Mouse (Mus musculus): ENCODE data around the gene Plet1. TPM values are rescaled to one million over a fixed set of nuclear protein-coding genes. Genes with fewer than 3 reads are reported as not detected.

Gene Plet1
- polyA plus RNA-seq, 1 experiment from 2014 or later: 0.52 TPM

DNA sequence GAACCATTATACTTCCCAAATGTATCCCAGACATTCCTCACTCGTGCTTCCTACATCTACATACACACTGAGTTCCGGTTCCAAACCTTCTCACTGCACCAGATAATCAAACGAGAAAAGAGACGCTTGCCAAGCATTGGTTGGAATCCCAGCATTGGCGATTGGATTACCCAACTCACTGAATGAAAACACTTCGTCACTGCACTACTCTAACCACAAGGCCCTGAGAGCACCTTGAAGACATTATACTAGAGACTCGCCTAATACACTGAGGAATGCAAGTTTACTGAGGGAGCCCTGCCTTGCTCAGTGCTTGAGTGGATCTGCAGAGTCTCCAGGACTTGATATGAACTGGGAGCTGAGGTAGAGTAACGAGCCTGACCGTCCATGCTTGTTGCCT, 48.1 kb downstream of the Plet1 start:
- 83% methylated on average over 9 of the region's 9 CpGs for WGBS
- no peak for ATAC-seq (ENCODE audit: low FRiP score, low read depth)
- Histone ChIP-seq H3K9me3 (no peaks in the 10 kb centered on the region), H3K4me1 (replicated peaks) (no peaks in the 10 kb centered on the region), H3K4me2 (no peak overlapping the region), H3K9ac (no peak overlapping the region), H3K27ac (replicated peaks) (no peak overlapping the region), H3K4me3 (no peak overlapping the region), H3K27me3 (no peaks in the 10 kb centered on the region), H3K36me3 (no peaks in the 10 kb centered on the region)

DNA sequence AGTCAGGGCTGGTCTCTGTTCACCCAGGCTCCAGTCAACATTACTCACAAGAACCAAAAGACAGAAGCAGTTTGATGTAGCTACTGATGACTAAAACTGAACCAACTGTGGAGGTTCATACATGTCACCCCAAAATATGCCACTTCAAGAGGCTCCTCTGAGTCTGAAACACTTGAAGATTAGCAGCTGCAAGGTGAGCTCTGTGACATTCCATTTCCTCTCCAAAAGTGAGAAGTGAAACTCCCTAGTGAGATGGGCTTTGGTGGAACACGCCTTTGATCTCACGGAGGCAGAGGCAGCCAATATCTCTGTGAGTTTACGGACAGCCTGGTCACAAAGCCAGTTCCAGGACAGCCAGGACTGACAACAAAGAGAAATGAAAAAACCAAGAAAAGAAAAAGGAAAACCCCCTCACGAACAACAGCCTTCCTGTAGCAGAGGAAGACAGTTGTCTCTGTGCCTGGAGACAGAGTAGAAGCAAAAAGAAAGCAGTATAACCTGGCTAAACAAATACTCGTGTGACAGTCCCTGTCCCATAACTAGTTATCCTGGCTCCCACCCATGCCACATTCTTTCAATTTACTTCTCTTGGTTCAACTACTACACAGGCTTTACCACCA, 53.6 kb downstream of the Plet1 start:
- no peaks in the 10 kb centered on the region for H3K9me3 ChIP-seq
- no peaks in the 10 kb centered on the region for H3K4me1 ChIP-seq (replicated peaks)
- no peak overlapping the region for H3K9ac ChIP-seq
- no peak for ATAC-seq (ENCODE audit: low FRiP score, low read depth)
- H3K4me3 ChIP-seq: no peak overlapping the region
- H3K4me2 ChIP-seq: no peak overlapping the region
- H3K27ac ChIP-seq (replicated peaks): no peak overlapping the region
- WGBS: 56% methylated on average over 5 of the region's 5 CpGs
- H3K36me3 ChIP-seq: no peaks in the 10 kb centered on the region
- no peaks in the 10 kb centered on the region for H3K27me3 ChIP-seq

DNA sequence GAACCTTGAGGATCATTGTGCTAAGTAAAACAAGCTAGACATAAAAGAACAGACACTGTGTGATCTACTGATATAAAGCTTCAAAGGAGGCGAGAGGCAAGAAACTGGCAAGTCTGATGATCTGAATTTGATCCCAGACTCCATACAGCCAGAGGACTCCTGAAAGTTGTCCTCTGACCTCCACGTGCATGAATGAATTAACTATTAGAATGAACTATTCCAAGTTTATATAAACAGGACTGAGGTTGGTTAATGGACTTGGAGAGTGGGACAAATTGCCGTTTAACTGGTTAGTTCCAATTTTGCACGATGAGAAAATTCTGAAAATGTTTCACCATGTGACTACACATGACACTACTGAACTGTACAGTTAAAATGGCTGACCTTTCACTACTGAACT, 54.6 kb downstream of the Plet1 start:
- Histone ChIP-seq H3K36me3 (no peaks in the 10 kb centered on the region), H3K4me3 (no peak overlapping the region), H3K9ac (no peak overlapping the region), H3K9me3 (no peaks in the 10 kb centered on the region), H3K27ac (replicated peaks) (no peak overlapping the region), H3K4me2 (no peak overlapping the region), H3K27me3 (no peaks in the 10 kb centered on the region), H3K4me1 (replicated peaks) (no peaks in the 10 kb centered on the region)
- ATAC-seq (ENCODE audit: low FRiP score, low read depth): no peak
- 93% methylated on average over 4 of the region's 4 CpGs for WGBS

DNA sequence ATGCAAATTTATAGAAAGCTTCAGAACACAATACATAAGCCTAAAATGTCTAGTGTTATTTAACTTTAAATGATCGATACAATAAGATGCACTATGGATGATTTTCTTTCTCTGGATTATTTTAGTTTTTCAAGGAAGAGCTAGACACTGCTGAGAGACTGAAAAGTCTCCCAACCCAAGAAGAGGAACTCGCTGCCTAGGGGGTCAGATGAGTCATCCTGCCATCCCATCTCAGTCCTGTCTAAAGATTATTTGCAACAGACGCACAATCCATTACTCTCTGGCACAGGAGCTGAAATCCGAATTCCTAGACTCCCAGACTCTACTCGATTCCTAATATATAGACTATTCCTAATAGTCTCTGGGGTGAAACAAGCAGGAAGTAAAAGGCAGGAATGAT, 57.9 kb downstream of the Plet1 start:
- H3K36me3 ChIP-seq: no peaks in the 10 kb centered on the region
- H3K9ac ChIP-seq: no peak overlapping the region
- H3K9me3 ChIP-seq: no peaks in the 10 kb centered on the region
- H3K4me1 ChIP-seq (replicated peaks): peaks cover 10% of the 10 kb centered on the region
- 89% methylated on average over 5 of the region's 5 CpGs for WGBS
- no peak overlapping the region for H3K4me2 ChIP-seq
- H3K27me3 ChIP-seq: no peaks in the 10 kb centered on the region
- H3K4me3 ChIP-seq: no peak overlapping the region
- no peak overlapping the region for H3K27ac ChIP-seq (replicated peaks)
- no peak for ATAC-seq (ENCODE audit: low FRiP score, low read depth)

DNA sequence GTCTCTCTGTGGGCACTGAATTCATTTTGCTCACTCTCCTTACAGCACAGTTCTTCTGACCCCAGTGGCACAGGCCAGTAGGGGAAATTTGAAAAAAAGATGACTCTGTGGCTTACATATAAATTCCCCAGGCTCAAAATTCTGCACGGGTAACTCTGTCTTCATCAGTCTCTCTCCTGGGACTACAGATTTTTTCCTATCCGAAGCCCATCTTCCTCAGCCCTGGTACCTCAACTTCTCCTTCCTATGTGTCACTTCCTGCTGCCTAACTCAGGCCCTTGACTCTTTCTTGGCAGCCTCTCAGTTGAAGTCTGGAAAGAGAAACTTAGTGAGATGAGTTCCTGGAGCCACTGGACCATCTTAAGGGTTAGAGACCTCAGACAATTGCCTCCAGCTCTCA, 59.2 kb downstream of the Plet1 start:
- Histone ChIP-seq H3K9me3 (no peaks in the 10 kb centered on the region), H3K36me3 (no peaks in the 10 kb centered on the region), H3K9ac (no peak overlapping the region), H3K27ac (replicated peaks) (no peak overlapping the region), H3K4me1 (replicated peaks) (peaks cover 10% of the 10 kb centered on the region), H3K4me2 (no peak overlapping the region), H3K4me3 (no peak overlapping the region), H3K27me3 (no peaks in the 10 kb centered on the region)
- no peak for ATAC-seq (ENCODE audit: low FRiP score, low read depth)
- 86% methylated on average over 2 of the region's 2 CpGs for WGBS

DNA sequence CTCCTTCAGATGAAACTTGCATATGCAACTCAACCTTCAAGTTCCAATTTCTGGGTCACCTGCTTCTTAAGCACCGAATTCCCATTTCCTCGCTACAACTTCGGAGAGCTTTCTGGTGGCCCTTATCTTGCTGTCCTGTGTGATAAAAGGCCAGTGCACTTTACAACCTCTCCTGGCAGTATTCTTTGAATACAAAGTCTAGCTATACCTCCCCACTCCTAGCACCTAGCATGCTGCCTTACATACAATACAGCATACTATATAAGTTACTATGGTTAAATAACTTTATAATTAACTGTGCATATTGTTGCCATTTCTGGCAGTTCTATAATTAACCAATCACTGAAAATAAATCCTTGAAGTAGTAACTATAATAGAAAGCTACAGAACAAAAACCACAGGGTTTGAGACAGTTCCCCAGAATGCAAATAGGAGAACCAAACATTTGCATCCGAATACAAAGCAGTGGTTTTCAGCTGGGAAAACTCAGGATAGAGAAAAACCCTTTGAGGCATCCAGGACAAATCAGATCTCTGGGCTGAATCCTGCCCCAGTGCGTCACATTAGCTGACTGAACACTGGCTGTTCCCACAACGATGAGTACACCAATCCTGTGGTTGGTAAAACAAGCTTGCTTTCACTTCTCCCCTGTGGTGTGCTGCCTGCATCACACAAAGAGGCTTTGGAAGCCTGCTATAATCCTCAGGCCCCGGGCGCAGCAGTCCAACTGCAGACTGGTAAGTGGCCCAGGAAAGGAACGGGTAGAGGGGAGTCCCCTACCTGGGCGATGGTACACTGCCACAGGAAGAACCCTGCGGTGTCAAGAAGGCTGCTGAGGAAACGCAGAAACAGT, 60.1 kb downstream of the Plet1 start, which contains the start of gene Il18:
Gene Il18 (plus strand): TSS at position 587 of the 853 bp plus-strand sequence.
- WGBS: 23% methylated on average over 12 of the region's 12 CpGs
- Histone ChIP-seq H3K27me3 (no peaks in the 10 kb centered on the region), H3K9ac (peak within 1 kb of the TSS; percentile 36), H3K36me3 (no peaks in the 10 kb centered on the region), H3K9me3 (no peaks in the 10 kb centered on the region), H3K4me3 (peak within 1 kb of the TSS; percentile 31), H3K27ac (replicated peaks) (peak within 1 kb of the TSS; percentile 85), H3K4me1 (replicated peaks) (peaks cover 10% of the 10 kb centered on the region), H3K4me2 (peak within 1 kb of the TSS; percentile 52)
- ATAC-seq (ENCODE audit: low FRiP score, low read depth): peak; percentile 87

DNA sequence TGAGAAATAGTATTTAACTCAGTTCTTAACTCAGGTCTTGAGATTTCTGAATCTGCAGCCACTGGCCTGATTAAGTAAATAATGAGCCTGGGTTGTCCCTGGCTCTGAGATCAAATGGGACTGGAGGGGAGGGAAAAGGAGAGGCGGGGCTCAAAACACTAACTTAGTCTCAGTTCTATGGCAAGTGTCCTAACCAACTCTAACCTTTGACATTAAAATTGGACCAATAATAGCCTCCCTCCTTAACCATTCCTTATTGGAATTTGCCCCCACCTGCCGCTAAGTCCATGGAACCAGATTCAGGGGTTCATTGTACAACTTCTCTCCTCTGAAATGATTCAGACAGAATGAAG, 60.7 kb downstream of the Plet1 start, which contains the start of gene Bco2:
Gene Bco2 (minus strand): TSS at position 88 of the 353 bp plus-strand sequence.
- peak within 1 kb of the TSS; percentile 36 for H3K9ac ChIP-seq
- H3K27ac ChIP-seq (replicated peaks): peak within 1 kb of the TSS; percentile 85
- WGBS: 17% methylated on average over 2 of the region's 2 CpGs
- H3K4me1 ChIP-seq (replicated peaks): peaks cover 10% of the 10 kb centered on the region
- no peaks in the 10 kb centered on the region for H3K36me3 ChIP-seq
- no peak for ATAC-seq (ENCODE audit: low FRiP score, low read depth)
- H3K4me2 ChIP-seq: peak within 1 kb of the TSS; percentile 52
- no peaks in the 10 kb centered on the region for H3K27me3 ChIP-seq
- H3K4me3 ChIP-seq: peak within 1 kb of the TSS; percentile 31
- H3K9me3 ChIP-seq: no peaks in the 10 kb centered on the region

Other genes starting within 250 kb of the Plet1 start
- gene Rpl10-ps3, start 149.6 kb upstream of the Plet1 start, polyA plus RNA-seq (2015; fragmentation: Nextera tagmentation; extraction: Ambion mirVana): 121 and 140 TPM in 2 replicates
- gene Pts, start 34.2 kb downstream of the Plet1 start, polyA plus RNA-seq (2015; fragmentation: Nextera tagmentation; extraction: Ambion mirVana): 108 TPM in 2 replicates
- 17.2 and 26.3 TPM in 2 replicates for gene Il18, start 60.3 kb downstream of the Plet1 start, polyA plus RNA-seq (2015; fragmentation: Nextera tagmentation; extraction: Ambion mirVana)
- 0.47 and 0.60 TPM in 2 replicates for gene Bco2, start 60.7 kb downstream of the Plet1 start, polyA plus RNA-seq (2015; fragmentation: Nextera tagmentation; extraction: Ambion mirVana)
- 0.17 TPM in 1 of 2 replicates, not detected in the other for gene Tex12, start 66.8 kb downstream of the Plet1 start, polyA plus RNA-seq (2015; fragmentation: Nextera tagmentation; extraction: Ambion mirVana)
- 263 and 265 TPM in 2 replicates for gene Sdhd, start 109.3 kb downstream of the Plet1 start, polyA plus RNA-seq (2015; fragmentation: Nextera tagmentation; extraction: Ambion mirVana)
- gene Timm8b, start 109.4 kb downstream of the Plet1 start, polyA plus RNA-seq (2015; fragmentation: Nextera tagmentation; extraction: Ambion mirVana): 341 and 392 TPM in 2 replicates
- gene Pih1d2, start 122.8 kb downstream of the Plet1 start, polyA plus RNA-seq (2015; fragmentation: Nextera tagmentation; extraction: Ambion mirVana): 5.1 and 6.5 TPM in 2 replicates
- 17.9 and 18.4 TPM in 2 replicates for gene Nkapd1, start 122.9 kb downstream of the Plet1 start, polyA plus RNA-seq (2015; fragmentation: Nextera tagmentation; extraction: Ambion mirVana)
- 51.7 and 52.4 TPM in 2 replicates for gene Dlat, start 165.3 kb downstream of the Plet1 start, polyA plus RNA-seq (2015; fragmentation: Nextera tagmentation; extraction: Ambion mirVana)
- gene Dixdc1, start 245.0 kb downstream of the Plet1 start, polyA plus RNA-seq (2015; fragmentation: Nextera tagmentation; extraction: Ambion mirVana): 31.3 and 31.7 TPM in 2 replicates